Mouse (Mus musculus): Measurements from ENCODE around the gene Mob1b.

DNA sequence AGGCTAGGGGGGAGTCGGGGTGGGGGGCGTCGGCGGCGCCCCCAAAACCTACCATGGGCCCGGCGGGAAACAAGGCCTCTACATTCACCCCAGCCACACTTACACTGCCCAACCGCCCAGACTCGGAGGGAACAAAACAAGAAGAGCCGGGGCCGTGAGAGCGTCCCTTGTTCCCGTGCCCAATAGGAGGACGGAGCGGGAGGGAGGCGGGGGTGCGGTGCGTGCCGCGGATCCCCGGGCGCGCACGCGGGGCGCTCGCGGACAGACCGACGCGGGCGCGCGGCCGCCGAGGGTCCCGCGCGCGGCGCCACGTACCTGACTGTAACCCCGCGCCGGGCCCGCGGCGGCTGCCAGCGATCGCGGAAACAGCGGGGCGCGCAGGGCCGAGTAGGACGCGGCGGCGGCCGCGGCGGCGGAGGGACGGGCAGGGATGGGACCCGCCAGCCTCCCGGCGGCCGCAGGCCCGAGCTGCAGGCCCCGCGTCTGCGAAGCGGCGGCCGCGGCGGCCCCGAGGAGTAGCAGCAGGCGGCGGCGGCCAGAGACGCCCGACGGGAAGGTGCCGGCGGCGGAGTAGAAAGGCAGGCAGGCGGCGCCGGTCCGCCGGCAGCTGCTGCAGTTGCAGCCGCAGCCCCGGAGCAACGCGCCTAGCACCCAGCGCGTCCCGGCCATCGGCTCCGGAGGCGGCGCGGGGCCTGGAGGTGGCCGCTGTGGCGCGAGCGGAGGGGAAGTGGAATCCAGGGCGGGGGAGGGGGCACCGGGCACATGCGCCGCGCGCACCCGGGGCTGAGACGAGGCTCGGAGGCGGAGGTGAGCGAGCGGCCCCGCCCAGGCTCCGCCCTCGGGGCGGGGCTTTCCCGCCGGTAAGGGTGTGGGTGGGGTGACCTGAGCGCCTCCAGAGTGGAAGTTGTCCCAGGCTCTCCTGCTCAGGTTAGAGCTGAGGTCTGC is 44.9 kb upstream of the Mob1b start, which contains the start of gene Grsf1:
- TF ChIP-seq CTCF (IDR thresholded peaks at IDR 0.05; ENCODE audit: insufficient read depth, low read depth, low read length) (no peak), POLR2A (IDR thresholded peaks at IDR 0.05; ENCODE audit: insufficient read depth, low read depth, low read length) (peak; percentile 72)

Data from olfactory bulb, adult 2 months (tissue).